Mouse (Mus musculus) macrophage (primary cell): ENCODE data around the gene Frmd8. TPM values are rescaled to one million over a fixed set of nuclear protein-coding genes. Genes with fewer than 3 reads are reported as not detected.

Source experiments
- H3K27ac ChIP-seq: fragments of 350-480 bp; formaldehyde crosslinking; 2 replicates; pipeline ENCODE4 v1.9.0; 2021
- H3K36me3 ChIP-seq: fragments of 350-480 bp; formaldehyde crosslinking; 2 replicates; pipeline ENCODE4 v1.9.0; 2021; ENCODE audit errors: inconsistent target
- H3K4me3 ChIP-seq: fragments of 350-480 bp; formaldehyde crosslinking; 2 replicates; pipeline ENCODE4 v1.9.0; 2021; ENCODE audit errors: inconsistent target
- H3K79me2 ChIP-seq: fragments of 350-480 bp; formaldehyde crosslinking; 2 replicates; pipeline ENCODE4 v1.9.0; 2021; ENCODE audit errors: inconsistent target
- WGBS: methylation state at CpG from one replicate; pipeline ENCODE4 v1.1.7; 2026; ENCODE audit warnings: inconsistent platforms; ENCODE audit not compliant: missing documents; 5-methylcytosine and 5-hydroxymethylcytosine counted together
- polyA plus RNA-seq: library from polyadenylated mRNA; stranded (reverse); fragments of 250-400 nt; gene quantifications from 3 replicates; pipeline ENCODE4 v1.2.4, GENCODE M21; 2018; ENCODE audit warnings: inconsistent platforms

Gene Frmd8
- polyA plus RNA-seq, 1 experiment from 2014 or later = 8.1 TPM

DNA sequence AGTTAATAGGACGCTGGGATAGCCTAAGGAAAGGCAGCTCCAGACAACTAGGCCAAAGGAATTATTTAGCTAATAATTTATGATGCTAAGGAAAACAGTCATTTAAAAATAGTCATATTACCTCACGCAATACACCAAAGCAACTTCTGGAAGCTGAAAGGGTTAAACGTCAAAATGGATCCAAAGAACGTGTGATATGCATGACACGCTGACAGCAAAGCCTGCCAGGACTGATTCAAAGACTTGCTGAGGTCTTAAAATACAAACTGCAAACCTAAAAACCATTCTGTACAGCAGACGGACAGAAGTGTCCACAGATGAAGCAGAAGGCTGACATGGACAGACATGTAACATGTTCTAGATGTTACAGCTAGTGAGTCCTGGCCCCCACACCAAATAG lies 42.7 kb downstream of the Frmd8 start:
- peaks cover 32% of the 10 kb centered on the region for H3K36me3 ChIP-seq
- no peak overlapping the region for H3K4me3 ChIP-seq
- H3K27ac ChIP-seq = 0 out of 2 replicates have a peak overlapping the region, but pooled peaks have one; percentile 4
- H3K79me2 ChIP-seq = peaks cover 100% of the 10 kb centered on the region
- 89% methylated on average over 6 of the region's 6 CpGs for WGBS

DNA sequence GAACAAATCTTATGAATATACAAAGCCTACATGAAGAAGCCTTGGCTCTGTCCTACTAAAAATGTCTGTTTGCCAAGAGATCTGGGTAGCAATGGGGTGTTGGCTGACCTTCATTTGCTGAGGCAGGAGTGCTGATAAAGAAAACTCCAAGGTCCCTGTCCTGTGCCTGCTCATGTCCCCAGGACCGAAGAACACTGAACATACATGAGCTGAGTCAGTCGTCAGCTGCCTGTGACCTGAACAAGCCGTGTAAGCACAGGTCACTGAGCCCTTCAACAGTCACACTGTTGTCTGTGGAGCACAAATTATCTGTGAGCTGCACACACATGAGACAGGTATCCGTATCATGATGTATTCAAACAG lies 43.1 kb downstream of the Frmd8 start:
- H3K27ac ChIP-seq = 0 out of 2 replicates have a peak overlapping the region, but pooled peaks have one; percentile 4
- no peak overlapping the region for H3K4me3 ChIP-seq
- WGBS = 86% methylated on average over 4 of the region's 4 CpGs
- H3K79me2 ChIP-seq = peaks cover 100% of the 10 kb centered on the region
- H3K36me3 ChIP-seq = peaks cover 36% of the 10 kb centered on the region

DNA sequence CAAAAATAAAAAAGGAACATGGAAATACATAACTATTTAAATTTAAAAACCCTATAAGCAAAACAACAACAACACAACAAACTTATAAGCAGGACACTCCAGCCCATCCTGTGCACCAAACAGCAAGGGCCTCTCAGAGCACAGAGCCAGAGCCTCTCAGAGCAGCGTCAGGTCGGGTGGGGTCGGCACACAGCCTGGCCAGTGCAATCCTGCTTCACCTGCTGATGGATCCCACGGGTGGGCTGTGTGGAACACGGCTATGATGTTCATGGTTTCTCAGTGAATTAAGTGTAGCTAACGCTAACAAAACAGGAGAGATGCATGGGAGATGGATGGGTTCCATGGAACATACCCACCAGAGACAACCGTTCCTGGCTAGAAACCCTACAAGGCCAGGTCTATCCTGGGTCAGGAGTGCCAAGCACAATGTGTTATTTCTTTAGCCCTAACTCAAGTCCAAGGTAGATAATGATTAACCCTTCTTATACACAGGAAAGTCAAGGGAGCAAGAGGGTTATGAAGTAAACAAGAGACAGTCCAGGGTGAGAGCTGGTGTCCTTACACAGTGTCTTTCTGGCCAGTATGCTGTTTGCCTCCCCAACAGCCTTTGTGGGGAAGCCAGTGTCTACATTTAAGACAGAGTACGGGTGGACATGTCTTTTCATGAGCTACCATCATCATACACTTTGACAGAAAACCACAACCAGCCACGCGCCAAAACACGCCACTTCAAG lies 43.7 kb downstream of the Frmd8 start:
- Histone ChIP-seq H3K79me2 (peaks cover 97% of the 10 kb centered on the region), H3K36me3 (peaks cover 38% of the 10 kb centered on the region), H3K27ac (peak overlapping the region; percentile 4; the same call in 1 of the 2 replicates), H3K4me3 (no peak overlapping the region)
- 87% methylated on average over 11 of the region's 11 CpGs for WGBS

DNA sequence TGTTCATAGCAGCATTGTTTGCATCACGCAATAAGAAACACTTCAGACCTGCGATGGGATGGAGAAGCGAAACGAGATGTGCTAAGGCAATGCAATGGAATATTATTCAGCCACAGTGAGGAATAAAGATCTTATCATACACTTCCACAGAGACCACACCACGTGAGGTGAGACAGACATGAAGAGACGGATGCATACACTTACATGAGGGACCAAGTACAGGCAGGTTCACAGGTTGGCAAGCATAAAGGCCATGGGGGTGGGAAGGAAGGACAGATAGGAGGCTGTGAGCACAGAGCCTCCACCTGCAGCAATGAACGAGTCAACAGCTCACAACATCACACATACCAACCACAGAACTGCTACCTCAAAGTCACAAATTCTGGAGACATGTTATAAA lies 44.3 kb downstream of the Frmd8 start:
- H3K79me2 ChIP-seq = peaks cover 97% of the 10 kb centered on the region
- 92% methylated on average over 7 of the region's 7 CpGs for WGBS
- no peak overlapping the region for H3K27ac ChIP-seq
- H3K4me3 ChIP-seq = no peak overlapping the region
- H3K36me3 ChIP-seq = peaks cover 44% of the 10 kb centered on the region

DNA sequence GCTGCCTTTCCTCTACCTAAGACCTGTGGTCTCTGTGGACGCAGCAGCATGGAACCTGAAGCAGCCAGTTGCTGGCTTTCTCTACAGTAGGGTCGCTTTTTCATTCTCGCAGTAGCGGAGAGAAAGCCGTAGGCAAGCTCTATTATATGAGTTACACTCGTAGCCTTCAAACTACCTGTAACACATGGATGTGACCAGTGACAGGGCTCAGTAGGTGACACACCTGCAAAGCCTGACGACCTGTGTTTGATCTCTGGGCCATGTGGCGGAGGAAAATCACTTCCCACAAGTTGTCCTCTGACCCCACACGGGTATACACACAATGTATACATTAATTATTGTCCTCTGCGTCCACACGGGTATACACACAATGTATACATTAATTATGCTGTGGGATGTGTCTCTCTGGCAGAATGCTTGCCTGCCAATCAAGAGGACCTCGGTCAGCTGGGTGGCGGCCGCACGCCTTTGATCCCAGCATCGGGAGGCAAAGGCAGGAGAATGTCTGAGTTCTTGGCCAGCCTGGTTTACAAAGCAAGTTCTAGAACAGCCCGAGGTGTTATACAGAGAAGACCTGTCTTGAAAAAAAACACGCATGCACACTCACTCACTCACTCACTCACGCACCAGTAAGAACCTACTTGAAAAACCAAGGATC lies 45.0 kb downstream of the Frmd8 start:
- 97% methylated on average over 17 of the region's 19 CpGs for WGBS
- no peak overlapping the region for H3K27ac ChIP-seq
- H3K4me3 ChIP-seq = no peak overlapping the region
- H3K36me3 ChIP-seq = peaks cover 48% of the 10 kb centered on the region
- peaks cover 91% of the 10 kb centered on the region for H3K79me2 ChIP-seq

DNA sequence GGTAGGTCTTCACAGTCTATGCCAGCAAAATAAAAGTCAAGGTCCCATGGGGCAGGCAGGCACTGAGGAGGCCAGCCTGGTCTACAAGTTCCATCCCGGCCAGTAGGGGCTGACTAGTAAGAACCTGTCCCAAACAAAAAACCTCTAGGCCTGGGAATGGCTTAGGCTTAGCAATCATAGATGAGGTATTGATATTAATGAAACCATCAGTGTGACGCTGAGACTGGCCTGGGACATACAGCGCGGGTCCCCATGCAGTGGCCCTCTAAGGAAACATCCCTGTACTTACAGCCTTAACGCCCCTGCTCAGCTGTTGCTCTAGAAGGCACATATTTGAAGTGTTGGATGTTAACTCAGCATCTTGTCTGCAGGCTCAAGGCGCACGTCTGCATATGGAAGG lies 46.2 kb downstream of the Frmd8 start:
- Histone ChIP-seq H3K36me3 (peaks cover 59% of the 10 kb centered on the region), H3K4me3 (no peak overlapping the region)
- 100% methylated on average over 4 of the region's 7 CpGs for WGBS

DNA sequence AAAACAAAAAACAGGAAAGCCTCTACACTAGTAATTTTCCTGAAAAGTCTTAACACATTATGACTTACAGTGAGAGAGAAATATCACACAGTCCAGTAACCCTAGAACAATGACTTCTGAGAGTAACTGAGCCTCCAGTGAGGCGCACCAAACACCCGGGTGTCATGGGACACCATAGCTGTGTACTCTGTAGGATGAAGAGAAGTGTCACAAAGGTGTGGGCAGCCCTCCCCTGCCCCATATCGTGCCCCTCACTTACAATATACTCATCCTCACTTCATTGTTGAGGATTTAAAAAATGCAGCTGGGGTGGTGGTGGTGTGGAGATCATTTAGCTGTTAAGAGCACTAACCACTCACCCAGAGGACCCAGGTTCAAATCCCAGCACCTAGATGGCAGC lies 46.9 kb downstream of the Frmd8 start:
- WGBS = 86% methylated on average over 1 of the region's 3 CpGs
- Histone ChIP-seq H3K79me2 (peaks cover 71% of the 10 kb centered on the region), H3K4me3 (no peak overlapping the region), H3K36me3 (peaks cover 59% of the 10 kb centered on the region), H3K27ac (0 out of 2 replicates have a peak overlapping the region, but pooled peaks have one; percentile 0)

More for the DNA sequence above, 46.2 kb downstream of the Frmd8 start:
- 0 out of 2 replicates have a peak overlapping the region, but pooled peaks have one; percentile 7 for H3K27ac ChIP-seq
- peaks cover 79% of the 10 kb centered on the region for H3K79me2 ChIP-seq

DNA sequence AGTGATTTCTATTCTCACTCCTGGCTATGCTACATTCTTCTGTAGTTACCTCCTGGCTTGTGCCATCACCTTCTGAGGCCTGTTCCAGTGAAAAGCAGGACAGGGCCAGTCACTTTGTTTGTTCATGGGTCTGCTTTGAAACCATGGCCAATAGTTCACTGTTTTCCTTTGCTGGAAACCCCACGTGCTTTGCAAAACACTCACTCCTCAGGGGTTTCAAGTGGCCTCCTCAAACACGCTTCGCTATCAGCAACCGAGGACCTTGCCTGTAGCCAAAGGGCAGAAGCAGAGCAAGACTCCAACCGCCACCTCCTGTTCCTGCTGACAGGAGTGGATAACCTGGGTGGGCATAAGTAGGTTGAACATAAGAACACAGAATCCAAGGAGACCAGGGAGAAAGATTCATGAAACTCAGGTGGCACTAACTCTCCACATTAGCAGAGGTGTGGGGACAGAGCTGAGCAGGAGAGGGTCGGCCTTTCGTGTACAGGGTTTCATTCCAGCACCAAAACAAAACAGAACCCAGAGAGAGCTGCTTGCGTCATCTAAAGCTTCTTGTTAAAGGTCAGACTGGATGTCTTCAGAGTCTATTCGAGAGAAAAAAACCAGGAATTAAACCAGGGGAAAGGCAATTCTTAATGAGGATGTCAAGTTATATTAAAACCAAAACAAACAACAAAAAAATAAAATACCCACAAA lies 47.5 kb downstream of the Frmd8 start:
- peaks cover 59% of the 10 kb centered on the region for H3K36me3 ChIP-seq
- 87% methylated on average over 9 of the region's 9 CpGs for WGBS
- peak overlapping the region; percentile 7; the same call in 1 of the 2 replicates for H3K27ac ChIP-seq
- peaks cover 66% of the 10 kb centered on the region for H3K79me2 ChIP-seq
- no peak overlapping the region for H3K4me3 ChIP-seq

DNA sequence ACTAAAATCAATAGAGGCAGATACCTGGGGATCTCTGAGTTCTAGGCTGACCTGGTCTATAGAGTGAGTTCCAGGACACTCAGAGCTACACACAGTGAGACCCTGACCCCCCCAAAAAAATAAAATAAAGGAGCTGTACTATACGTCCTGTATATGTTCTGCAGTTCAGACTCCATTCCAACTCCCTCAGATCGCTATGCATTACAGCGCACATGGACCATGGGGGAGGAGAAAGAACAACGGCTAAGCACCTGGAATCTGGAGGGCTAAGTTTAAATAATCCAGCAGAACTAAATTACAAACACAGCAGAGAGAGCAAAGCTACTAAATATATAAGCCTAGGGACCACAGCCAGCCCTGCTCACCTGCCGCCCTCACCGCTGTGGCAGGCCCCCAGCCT lies 48.0 kb downstream of the Frmd8 start:
- H3K36me3 ChIP-seq = peaks cover 59% of the 10 kb centered on the region
- H3K4me3 ChIP-seq = no peak overlapping the region
- 0 out of 2 replicates have a peak overlapping the region, but pooled peaks have one; percentile 7 for H3K27ac ChIP-seq
- peaks cover 60% of the 10 kb centered on the region for H3K79me2 ChIP-seq
- WGBS = 93% methylated on average over 6 of the region's 6 CpGs

DNA sequence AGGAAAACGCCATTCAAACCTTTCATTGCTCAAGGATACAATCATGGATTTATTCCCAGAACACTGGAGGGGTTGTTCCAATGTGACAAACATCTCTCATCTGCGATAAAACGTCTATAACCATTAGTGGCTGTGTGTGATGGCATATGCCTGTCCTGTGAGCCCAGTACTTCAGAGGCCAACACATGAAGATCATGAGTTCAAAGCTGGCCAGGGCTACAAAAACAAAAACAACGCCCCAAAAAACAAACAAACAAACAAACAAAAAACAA lies 48.4 kb downstream of the Frmd8 start:
- no peak overlapping the region for H3K4me3 ChIP-seq
- WGBS = 89% methylated on average over 3 of the region's 4 CpGs
- peaks cover 59% of the 10 kb centered on the region for H3K36me3 ChIP-seq
- H3K27ac ChIP-seq = no peak overlapping the region
- peaks cover 56% of the 10 kb centered on the region for H3K79me2 ChIP-seq

DNA sequence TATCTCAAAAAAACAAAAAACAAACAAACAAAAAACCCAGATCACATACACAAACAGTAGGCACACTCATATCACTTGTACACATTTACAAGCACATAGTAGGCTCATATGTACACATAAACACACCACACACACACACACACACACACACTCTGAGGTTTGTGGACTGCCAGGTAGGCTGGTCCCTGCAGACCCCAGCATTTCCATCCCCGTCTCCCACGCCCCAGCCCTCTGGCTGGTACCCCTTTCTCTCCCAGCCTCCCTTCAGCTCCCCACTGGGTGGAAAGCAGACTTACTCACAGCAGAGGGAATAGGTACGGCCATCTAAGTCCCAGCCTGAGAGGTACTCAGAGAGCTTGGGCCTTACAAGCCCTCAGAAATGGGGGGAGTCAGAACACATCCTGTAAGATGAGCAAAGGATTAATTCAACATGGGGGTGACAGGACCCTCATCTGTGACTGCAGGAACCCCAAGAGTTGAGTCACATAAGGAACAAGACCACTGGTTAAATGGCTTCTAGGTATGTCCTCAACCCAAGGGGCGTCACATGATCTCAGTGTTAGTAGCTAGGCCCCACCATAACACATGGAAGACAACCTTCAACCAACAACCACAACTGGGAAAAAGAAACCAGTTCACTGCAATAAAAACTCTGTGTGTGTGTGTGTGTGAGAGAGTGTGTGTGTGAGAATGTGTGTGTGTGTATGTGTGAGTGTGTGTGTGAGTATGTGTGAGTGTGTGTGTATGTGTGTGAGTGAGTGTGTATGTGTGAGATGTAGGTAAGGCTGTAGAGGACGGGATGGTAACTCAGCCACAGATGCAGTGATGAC lies 49.0 kb downstream of the Frmd8 start:
- Histone ChIP-seq H3K4me3 (no peak overlapping the region), H3K27ac (peak overlapping the region; percentile 16; the same call in 1 of the 2 replicates), H3K36me3 (peaks cover 59% of the 10 kb centered on the region), H3K79me2 (peaks cover 51% of the 10 kb centered on the region)
- WGBS = 96% methylated on average over 5 of the region's 5 CpGs

DNA sequence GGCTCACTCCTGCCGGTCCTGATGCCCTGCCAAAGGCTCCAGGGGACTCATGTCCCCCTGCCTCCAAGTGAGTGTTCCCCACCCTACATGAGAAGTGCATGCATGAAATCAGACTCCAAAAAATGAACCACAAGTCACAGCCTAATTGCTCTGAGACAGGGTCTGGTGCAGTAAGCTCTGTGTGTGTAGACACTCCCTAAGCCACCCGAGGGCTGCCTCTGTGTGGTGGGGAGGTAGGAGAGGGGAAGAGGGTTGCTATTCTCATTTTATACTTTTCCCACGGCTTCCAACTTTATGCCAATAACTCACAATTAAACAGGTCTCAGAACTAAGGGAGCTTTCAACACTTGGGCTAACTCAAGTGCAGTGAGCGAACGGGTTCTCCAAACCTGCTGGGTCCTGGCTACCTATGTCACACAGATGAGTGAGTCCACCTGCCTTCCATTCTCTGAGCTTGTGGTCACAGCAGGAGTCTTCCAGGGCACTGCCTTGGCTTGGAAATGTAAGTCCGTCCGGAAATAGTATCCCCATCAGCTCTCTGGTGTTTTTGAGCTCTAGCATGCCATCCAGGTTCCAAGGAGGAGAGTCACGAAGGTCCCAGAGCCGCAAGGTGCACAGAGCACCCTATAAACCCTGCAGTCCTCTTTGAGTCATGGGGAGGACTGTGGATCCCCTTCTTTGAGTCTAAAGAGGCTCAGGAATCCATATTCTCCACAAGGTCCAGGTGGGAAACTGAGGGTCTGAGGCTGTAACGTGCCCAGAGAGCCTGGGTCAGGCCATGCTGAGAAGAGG lies 50.1 kb downstream of the Frmd8 start:
- H3K79me2 ChIP-seq = peaks cover 40% of the 10 kb centered on the region
- WGBS = 94% methylated on average over 9 of the region's 10 CpGs
- 0 out of 2 replicates have a peak overlapping the region, but pooled peaks have one; percentile 4 for H3K27ac ChIP-seq
- no peak overlapping the region for H3K4me3 ChIP-seq
- H3K36me3 ChIP-seq = peaks cover 51% of the 10 kb centered on the region

DNA sequence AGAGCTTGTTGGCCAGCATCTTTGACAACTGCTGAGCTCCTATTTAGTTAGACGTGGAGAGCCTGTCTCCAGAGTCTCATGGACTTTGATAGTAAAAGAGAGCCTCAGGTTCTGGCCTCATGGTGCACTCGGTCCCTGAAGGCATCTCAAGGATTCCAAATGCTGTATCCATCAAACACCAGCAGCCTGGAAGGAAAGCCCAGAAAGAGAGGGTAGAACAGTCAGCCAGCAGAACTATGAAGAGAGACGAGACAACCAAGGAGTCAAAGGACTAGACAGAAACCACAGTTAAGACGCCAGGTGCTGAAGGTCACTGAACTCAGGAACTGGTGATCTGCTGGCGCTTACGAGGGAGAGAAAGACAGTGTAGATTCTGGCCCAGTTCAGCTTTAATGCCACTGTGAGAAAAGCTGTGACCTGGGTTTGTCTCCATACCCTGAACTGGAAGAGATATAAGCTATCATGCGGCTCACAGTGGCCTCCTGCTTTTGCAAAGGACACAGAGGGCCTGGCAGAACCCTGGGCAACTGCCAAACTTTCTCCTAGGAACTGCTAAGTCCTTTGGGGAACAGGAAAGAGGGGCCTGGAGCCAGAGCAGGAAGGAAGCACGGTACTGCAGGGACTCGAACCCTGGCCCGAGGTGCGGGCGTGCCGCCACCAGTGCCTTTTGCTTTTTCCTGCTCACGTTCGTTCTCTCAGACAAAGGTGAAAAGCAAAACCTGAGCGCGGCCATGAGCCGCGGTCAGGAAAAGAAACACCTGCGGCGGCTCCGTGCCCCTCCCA lies 50.8 kb downstream of the Frmd8 start:
- Histone ChIP-seq H3K36me3 (peaks cover 43% of the 10 kb centered on the region), H3K27ac (0 out of 2 replicates have a peak overlapping the region, but pooled peaks have one; percentile 12), H3K4me3 (no peak overlapping the region), H3K79me2 (peaks cover 32% of the 10 kb centered on the region)
- 85% methylated on average over 20 of the region's 22 CpGs for WGBS
